Mouse (Mus musculus): Measurements from ENCODE around the gene Lrfn1. TPM values are rescaled to one million over a fixed set of nuclear protein-coding genes. Genes with fewer than 3 reads are reported as not detected.
"Not testable (repeated sequence)": the region's sequence is repeated elsewhere in the genome, so short reads cannot be mapped to it uniquely, and the experiment has no call there.

The Lrfn1 gene
- total RNA-seq, 2 experiments from 2014 or later: 19.1 to 19.6 TPM

DNA sequence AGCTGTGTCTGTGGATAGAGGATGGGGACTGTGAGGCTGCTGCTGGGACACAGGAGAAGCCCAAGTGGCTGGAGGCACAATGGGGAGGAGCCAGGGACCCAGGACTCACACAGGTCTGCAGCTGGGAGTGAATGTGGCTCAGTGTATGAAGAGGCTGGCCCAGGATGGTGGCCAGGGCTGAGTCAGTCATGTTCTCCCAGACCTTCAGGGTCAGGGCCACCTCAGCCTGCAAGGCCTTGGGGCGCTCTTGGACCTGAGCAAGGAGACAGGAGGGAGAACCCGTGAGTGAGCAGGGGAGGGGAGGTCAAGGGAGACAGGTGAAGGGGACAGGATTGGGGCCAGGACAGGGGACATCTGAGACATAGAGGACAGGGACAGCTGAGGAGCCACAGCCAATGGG, 57.3 kb downstream of the Lrfn1 start:
- DNase-seq (ENCODE audit: low spot score in 2 of 2): not testable (repeated sequence)

DNA sequence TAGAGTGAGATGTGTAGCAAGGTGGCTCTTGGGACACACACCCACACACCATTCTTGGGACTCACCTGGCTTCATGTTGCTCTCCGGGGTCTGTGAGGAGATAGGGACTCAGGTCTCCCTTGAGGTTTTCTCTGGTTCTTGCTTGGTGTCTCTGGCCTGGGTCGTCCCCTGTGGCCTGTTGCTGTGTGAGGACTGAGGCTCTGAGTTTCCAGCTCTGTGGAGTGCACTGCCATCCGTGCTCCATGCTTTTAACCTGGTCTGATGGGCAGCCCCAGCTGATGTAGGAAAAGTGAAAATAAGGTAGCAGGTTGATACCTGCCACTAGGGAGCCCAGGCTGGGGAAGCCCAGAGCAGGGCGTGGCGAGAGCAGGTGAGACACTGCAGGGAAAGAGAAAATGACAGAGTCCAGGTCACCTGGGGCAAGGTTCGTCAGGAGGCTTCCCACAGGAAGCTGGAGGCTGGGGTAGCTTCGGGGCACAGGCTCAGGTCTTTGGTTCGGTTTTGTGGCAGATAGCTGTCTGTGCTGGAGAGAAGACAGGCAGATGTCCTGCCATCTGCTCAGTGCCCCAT, 58.7 kb downstream of the Lrfn1 start, which contains the start of gene Ifnl2:
Gene Ifnl2, minus strand, starts transcription at position 51 of the 570 bp plus-strand sequence.
- DNase-seq (ENCODE audit: low spot score in 2 of 2): not testable (repeated sequence)

DNA sequence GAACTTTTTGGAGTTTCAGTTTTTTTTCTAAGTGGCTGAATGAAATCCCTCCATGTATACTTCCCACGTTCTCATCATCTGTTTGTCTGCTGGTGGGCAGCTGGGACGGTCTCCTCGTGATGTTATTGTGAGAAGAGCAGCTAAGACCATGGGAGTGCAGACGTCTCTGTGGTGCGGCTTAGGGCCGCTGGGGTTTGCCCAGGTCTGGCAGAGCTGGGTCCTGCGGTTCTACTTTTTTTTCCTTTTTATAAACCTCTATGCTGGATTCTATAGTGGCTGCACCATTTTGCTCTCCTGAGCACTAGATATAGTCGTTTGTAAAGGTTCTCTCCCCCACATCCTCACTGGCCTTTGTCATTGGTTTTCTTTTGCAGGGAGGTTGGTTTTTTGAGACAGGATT, 59.7 kb downstream of the Lrfn1 start:
- DNase-seq (ENCODE audit: low spot score in 2 of 2): no peak

Other genes with a start within 250 kb of the Lrfn1 start
- 10 to 100 TPM; 32.1 to 33.9 TPM for gene Eid2, start 184.1 kb upstream of the Lrfn1 start, total RNA-seq (2021)
- gene Eid2b, start 174.2 kb upstream of the Lrfn1 start, total RNA-seq (2021): 10 to 100 TPM; 22.3 to 23.6 TPM
- under 1 TPM; 0.87 TPM for gene Selenov, start 160.8 kb upstream of the Lrfn1 start, total RNA-seq (2021)
- 1 to 10 TPM in 1 of 2 experiments, under 1 TPM in 1; 0.62 to 1.6 TPM for gene Dll3, start 149.7 kb upstream of the Lrfn1 start, total RNA-seq (2021)
- gene Timm50, start 139.9 kb upstream of the Lrfn1 start, total RNA-seq (2021): 10 to 100 TPM; 84.1 to 85.6 TPM
- 100 to 1,000 TPM; 113 to 123 TPM for gene Supt5, start 113.2 kb upstream of the Lrfn1 start, total RNA-seq (2021)
- gene Rps16, start 101.3 kb upstream of the Lrfn1 start, total RNA-seq (2021): 1,000 to 10,000 TPM; 1,647 to 1,689 TPM
- 10 to 100 TPM; 39.3 to 47.2 TPM for gene Plekhg2, start 79.4 kb upstream of the Lrfn1 start, total RNA-seq (2021)
- 10 to 100 TPM; 12.0 to 13.3 TPM for gene Zfp36, start 71.7 kb upstream of the Lrfn1 start, total RNA-seq (2021)
- gene Med29, start 59.3 kb upstream of the Lrfn1 start, total RNA-seq (2021): 10 to 100 TPM; 24.2 to 26.1 TPM
- 10 to 100 TPM; 71.8 to 93.4 TPM for gene Paf1, start 59.0 kb upstream of the Lrfn1 start, total RNA-seq (2021)
- gene Gmfg, start 14.5 kb upstream of the Lrfn1 start, total RNA-seq (2021): 10 to 100 TPM; 17.1 to 21.0 TPM
- gene Ifnl2, start 58.5 kb downstream of the Lrfn1 start, total RNA-seq (2021): not detected
- not detected for gene Ifnl3, start 70.9 kb downstream of the Lrfn1 start, total RNA-seq (2021)
- 100 to 1,000 TPM in 1 of 2 experiments, not detected in 1; 117 TPM for gene Sycn, start 88.9 kb downstream of the Lrfn1 start, total RNA-seq (2021)
- gene Nccrp1, start 95.3 kb downstream of the Lrfn1 start, total RNA-seq (2021): not detected
- gene Samd4b, start 146.2 kb downstream of the Lrfn1 start, total RNA-seq (2021): 10 to 100 TPM; 56.0 to 59.0 TPM
- gene Pak4, start 146.2 kb downstream of the Lrfn1 start, total RNA-seq (2021): 10 to 100 TPM; 32.0 to 36.6 TPM
- gene Acp7, start 179.4 kb downstream of the Lrfn1 start, total RNA-seq (2021): not detected
- gene Fbxo27, start 240.9 kb downstream of the Lrfn1 start, total RNA-seq (2021): 1 to 10 TPM; 2.8 to 4.6 TPM